Mouse (Mus musculus): ENCODE data around the gene Hadha. TPM values are rescaled to one million over a fixed set of nuclear protein-coding genes. Genes with fewer than 3 reads are reported as not detected.

The Hadha gene
- total and polyA plus RNA-seq, 3 experiments, result 76.0 to 117 (median 83.0) TPM

- Histone ChIP-seq H3K4me1 (ENCODE audit: control insufficient read depth in 1 of 2, insufficient read depth in 2 of 2) (peaks cover 2 to 32% of the 10 kb centered on the region in 2 experiments; a peak in 3 of 4 replicates), H3K36me3 (replicated peaks in 1 of 2; ENCODE audit: control insufficient read depth in 1 of 2, insufficient read depth in 1 of 2, low read length in 1 of 2) (peaks cover 23 to 50% of the 10 kb centered on the region in 2 experiments), H3K27ac (ENCODE audit: insufficient read depth, low read depth) (no peak overlapping the region), H3K27me3 (replicated peaks) (no peaks in the 10 kb centered on the region), H3K4me2 (ENCODE audit: insufficient read depth, low read depth, poor library complexity, severe bottlenecking) (no peak overlapping the region), H3K79me2 (replicated peaks; ENCODE audit: control insufficient read depth, extremely low read depth, insufficient read depth, poor library complexity, severe bottlenecking) (peaks cover 7% of the 10 kb centered on the region; the same call in 1 of the 2 replicates), H3K9me3 (replicated peaks; ENCODE audit: low read length) (no peaks in the 10 kb centered on the region), H3K9ac (ENCODE audit: insufficient read depth, low read depth) (no peak overlapping the region), H3K4me3 (replicated peaks in 1 of 3; ENCODE audit: low read depth in 2 of 3, low read length in 2 of 3, poor library complexity in 1 of 3) (no peak overlapping the region)
- peak; percentile 18 for DNase-seq (ENCODE audit: extremely low read depth)
- dilution Hi-C loops (cut with MboI; ENCODE audit: extremely low pct_ligation_motif_present, extremely low pct_unique_long_range_greater_than_20kb, low sequenced_read_pairs) (no loop called here), in situ Hi-C loops (cut with MboI; ENCODE audit: low pct_ligation_motif_present, low pct_unique_long_range_greater_than_20kb, low sequenced_read_pairs) (no loop called here)
- no peak for TF ChIP-seq MYC (IDR thresholded peaks at IDR 0.05; ENCODE audit: low read depth, low read length)
- no peak for TF ChIP-seq NRF1 (IDR thresholded peaks at IDR 0.05; ENCODE audit: low read depth, low read length)
- TF ChIP-seq JUND (conservative IDR thresholded peaks at IDR 0.05; ENCODE audit: low read depth, low read length), result no peak
- TF ChIP-seq GABPA (IDR thresholded peaks at IDR 0.05; ENCODE audit: insufficient replicate concordance, low read depth, low read length), result no peak
- TF ChIP-seq HCFC1 (IDR thresholded peaks at IDR 0.05; ENCODE audit: low read depth, low read length), result no peak
- TF ChIP-seq ZC3H11A (IDR thresholded peaks at IDR 0.05; ENCODE audit: low read depth, low read length), result no peak
- no peak for TF ChIP-seq MXI1 (IDR thresholded peaks at IDR 0.05; ENCODE audit: low read depth, low read length)
- no peak for TF ChIP-seq USF2 (conservative IDR thresholded peaks at IDR 0.05; ENCODE audit: low read depth, low read length)
- no peak for TF ChIP-seq EP300 (IDR thresholded peaks at IDR 0.05; ENCODE audit: low read length)
- TF ChIP-seq IRF4 (IDR thresholded peaks at IDR 0.05; ENCODE audit: low read depth, low read length), result no peak
- no peak for TF ChIP-seq POLR2A (IDR thresholded peaks at IDR 0.05; ENCODE audit: low read depth, low read length)
- no peak for TF ChIP-seq SMC3 (IDR thresholded peaks at IDR 0.05; ENCODE audit: low read depth, low read length)
- no peak for TF ChIP-seq ELF1 (IDR thresholded peaks at IDR 0.05; ENCODE audit: low read depth, low read length)
- TF ChIP-seq UBTF (IDR thresholded peaks at IDR 0.05; ENCODE audit: low read depth, low read length), result no peak
Measured at GRCm38 (mm10) chr5:30148133-30148920, 6.6 kb downstream of the Hadha start.

GRCm38 (mm10) chr5:30146526-30146925 is 8.4 kb downstream of the Hadha start:
- Histone ChIP-seq H3K4me2 (ENCODE audit: insufficient read depth, low read depth, poor library complexity, severe bottlenecking) (no peak overlapping the region), H3K9ac (ENCODE audit: insufficient read depth, low read depth) (no peak overlapping the region), H3K4me3 (replicated peaks in 1 of 3; ENCODE audit: low read depth in 2 of 3, low read length in 2 of 3, poor library complexity in 1 of 3) (no peak overlapping the region), H3K4me1 (ENCODE audit: control insufficient read depth in 1 of 2, insufficient read depth in 2 of 2) (peaks cover 0 to 26% of the 10 kb centered on the region in 2 experiments; a peak in 3 of 4 replicates), H3K27ac (ENCODE audit: insufficient read depth, low read depth) (no peak overlapping the region), H3K79me2 (replicated peaks; ENCODE audit: control insufficient read depth, extremely low read depth, insufficient read depth, poor library complexity, severe bottlenecking) (peaks cover 5% of the 10 kb centered on the region; the same call in 1 of the 2 replicates), H3K27me3 (replicated peaks) (no peaks in the 10 kb centered on the region), H3K9me3 (replicated peaks; ENCODE audit: low read length) (no peaks in the 10 kb centered on the region), H3K36me3 (replicated peaks in 1 of 2; ENCODE audit: control insufficient read depth in 1 of 2, insufficient read depth in 1 of 2, low read length in 1 of 2) (peaks cover 31 to 68% of the 10 kb centered on the region in 2 experiments)
- dilution Hi-C loops (cut with MboI; ENCODE audit: extremely low pct_ligation_motif_present, extremely low pct_unique_long_range_greater_than_20kb, low sequenced_read_pairs), result no loop called here
- in situ Hi-C loops (cut with MboI; ENCODE audit: low pct_ligation_motif_present, low pct_unique_long_range_greater_than_20kb, low sequenced_read_pairs), result no loop called here
- no peak for DNase-seq (ENCODE audit: extremely low read depth)
- no peak for TF ChIP-seq CTCF (conservative IDR thresholded peaks at IDR 0.05 in 1 of 2, IDR thresholded peaks at IDR 0.05 in 1 of 2; ENCODE audit: low read depth in 2 of 2, low read length in 2 of 2)
- no peak for TF ChIP-seq BHLHE40 (IDR thresholded peaks at IDR 0.05; ENCODE audit: low read depth, low read length)
- TF ChIP-seq MEF2A (IDR thresholded peaks at IDR 0.05; ENCODE audit: borderline replicate concordance, low read depth, low read length), result no peak
- no peak for TF ChIP-seq ZNF384 (IDR thresholded peaks at IDR 0.05; ENCODE audit: low read depth, low read length)
- TF ChIP-seq ETS1 (conservative IDR thresholded peaks at IDR 0.05; ENCODE audit: low read depth, low read length), result no peak

All from CH12.LX (cell line).